Mouse (Mus musculus): ENCODE measurements around the gene Bcl3. TPM values are rescaled to one million over a fixed set of nuclear protein-coding genes. Genes with fewer than 3 reads are reported as not detected.

Gene Bcl3
- 0.42 and 0.53 TPM in 2 replicates for polyA plus RNA-seq (2012; rRNA removed)

DNA sequence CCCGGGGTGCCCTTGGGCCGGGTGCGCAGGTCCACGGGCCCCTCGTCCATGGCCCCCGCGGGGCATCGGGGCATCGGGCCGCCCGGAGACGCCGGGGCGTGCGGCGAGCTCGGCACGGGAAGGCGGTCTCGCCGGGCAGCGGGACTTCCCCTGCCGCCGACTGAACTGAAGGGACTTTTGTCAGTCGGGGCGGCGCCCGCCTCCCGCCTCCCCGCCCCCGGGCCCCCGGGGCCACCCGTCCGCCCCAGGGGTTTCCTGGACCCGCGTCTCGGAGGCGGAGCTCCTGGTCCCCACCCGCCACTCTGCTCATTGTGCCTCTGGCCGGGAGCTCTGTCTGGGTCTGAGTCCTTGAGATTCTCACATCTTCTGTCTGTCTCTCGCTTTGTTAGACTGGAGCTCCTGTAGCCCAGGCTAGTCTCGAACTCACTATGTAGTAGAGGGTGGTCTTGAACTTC lies at the start of gene Bcl3:
Gene Bcl3 (minus strand): TSS at position 167 of the 455 bp plus-strand sequence.
- H3K27ac ChIP-seq (ENCODE audit: insufficient read depth, low read length), result 0 out of 2 replicates have a peak within 1 kb of the TSS, but pooled peaks have one; percentile 10
- no peaks in the 10 kb centered on the region for H3K4me1 ChIP-seq (ENCODE audit: control insufficient read depth, insufficient read depth, low read length)
- no peak for TF ChIP-seq CTCF (IDR thresholded peaks at IDR 0.05; ENCODE audit: extremely low read depth, insufficient read depth, low read length)
- TF ChIP-seq POLR2A (IDR thresholded peaks at IDR 0.05; ENCODE audit: extremely low read depth, insufficient read depth, low read length), result no peak
- H3K4me3 ChIP-seq (ENCODE audit: insufficient read depth, low read length), result no peak within 1 kb of the TSS

DNA sequence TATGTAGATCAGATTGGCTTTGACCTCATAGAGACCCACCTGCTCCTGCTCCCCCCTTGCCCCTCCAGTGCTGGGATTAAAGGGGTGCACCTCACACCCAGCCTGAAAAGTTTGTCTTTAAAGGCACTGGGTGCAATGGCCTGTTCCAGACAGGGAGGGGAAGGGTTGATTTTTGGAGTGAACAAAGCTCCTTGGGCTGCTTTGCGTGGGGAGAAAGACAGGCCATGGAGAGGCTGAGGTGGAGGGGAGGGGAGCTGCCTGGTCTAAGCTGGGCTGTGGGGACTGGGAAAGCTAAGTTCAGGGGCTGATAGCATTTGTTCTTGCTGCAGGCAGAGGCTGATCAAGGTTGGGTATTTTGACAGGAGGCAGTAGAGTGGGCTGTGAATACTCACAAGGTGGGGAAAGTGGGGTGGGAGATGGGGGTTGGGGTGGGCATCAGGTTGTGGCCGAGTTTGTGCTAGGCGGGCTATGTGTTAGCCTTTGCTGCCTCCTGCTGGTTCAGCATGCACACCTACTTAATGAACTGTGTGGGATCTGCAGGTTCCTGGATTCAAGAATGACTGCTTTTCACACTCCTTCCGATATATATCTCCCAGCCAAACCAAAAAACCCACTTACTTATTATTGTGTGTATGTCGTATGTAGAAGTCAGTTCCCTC lies 49.5 kb upstream of the Bcl3 start:
- H3K4me1 ChIP-seq (ENCODE audit: control insufficient read depth, insufficient read depth, low read length), result no peaks in the 10 kb centered on the region; the same call in 1 of the 2 replicates
- H3K27ac ChIP-seq (ENCODE audit: insufficient read depth, low read length), result no peak overlapping the region
- peak; percentile 55 for TF ChIP-seq CTCF (IDR thresholded peaks at IDR 0.05; ENCODE audit: extremely low read depth, insufficient read depth, low read length)
- no peak for TF ChIP-seq POLR2A (IDR thresholded peaks at IDR 0.05; ENCODE audit: extremely low read depth, insufficient read depth, low read length)
- H3K4me3 ChIP-seq (ENCODE audit: insufficient read depth, low read length), result no peak overlapping the region

- Histone ChIP-seq H3K4me1 (ENCODE audit: control insufficient read depth, insufficient read depth, low read length) (no peaks in the 10 kb centered on the region; the same call in 1 of the 2 replicates), H3K4me3 (ENCODE audit: insufficient read depth, low read length) (no peak overlapping the region), H3K27ac (ENCODE audit: insufficient read depth, low read length) (no peak overlapping the region)
- TF ChIP-seq POLR2A (IDR thresholded peaks at IDR 0.05; ENCODE audit: extremely low read depth, insufficient read depth, low read length), result no peak
- no peak for TF ChIP-seq CTCF (IDR thresholded peaks at IDR 0.05; ENCODE audit: extremely low read depth, insufficient read depth, low read length)
Observed at GRCm38 (mm10) chr7:19871137-19871621, 48.6 kb upstream of the Bcl3 start.

DNA sequence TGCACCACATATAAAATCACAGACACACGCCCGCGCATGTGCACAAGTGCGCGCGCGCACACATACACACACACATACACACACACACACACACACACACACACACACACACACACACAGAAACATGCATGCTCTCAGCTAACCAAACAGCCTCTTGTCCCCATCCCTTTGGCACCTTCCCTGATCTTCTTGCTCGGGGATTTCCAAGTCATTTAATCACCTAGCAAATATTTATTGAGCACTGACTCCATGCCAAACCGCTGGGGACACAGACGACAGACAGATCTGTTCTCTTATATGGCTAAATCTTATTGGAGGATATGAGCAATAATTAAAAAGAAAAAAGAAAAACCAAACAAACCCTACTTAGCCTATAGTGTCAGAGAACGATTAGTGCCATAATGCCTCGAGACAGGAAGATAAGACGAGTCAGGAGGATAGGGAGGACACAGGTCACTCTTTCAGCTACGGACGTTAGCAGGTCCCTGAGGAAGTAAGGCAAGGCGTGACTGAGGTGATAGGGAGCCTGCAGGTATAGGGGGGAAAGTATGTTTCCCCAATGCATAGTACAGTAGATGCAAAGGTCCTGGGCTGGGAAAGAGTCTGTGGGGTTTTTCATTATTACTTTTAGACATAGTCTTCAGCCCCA lies 45.3 kb upstream of the Bcl3 start:
- H3K4me1 ChIP-seq (ENCODE audit: control insufficient read depth, insufficient read depth, low read length), result no peaks in the 10 kb centered on the region
- TF ChIP-seq POLR2A (IDR thresholded peaks at IDR 0.05; ENCODE audit: extremely low read depth, insufficient read depth, low read length) (no peak), CTCF (IDR thresholded peaks at IDR 0.05; ENCODE audit: extremely low read depth, insufficient read depth, low read length) (no peak)

DNA sequence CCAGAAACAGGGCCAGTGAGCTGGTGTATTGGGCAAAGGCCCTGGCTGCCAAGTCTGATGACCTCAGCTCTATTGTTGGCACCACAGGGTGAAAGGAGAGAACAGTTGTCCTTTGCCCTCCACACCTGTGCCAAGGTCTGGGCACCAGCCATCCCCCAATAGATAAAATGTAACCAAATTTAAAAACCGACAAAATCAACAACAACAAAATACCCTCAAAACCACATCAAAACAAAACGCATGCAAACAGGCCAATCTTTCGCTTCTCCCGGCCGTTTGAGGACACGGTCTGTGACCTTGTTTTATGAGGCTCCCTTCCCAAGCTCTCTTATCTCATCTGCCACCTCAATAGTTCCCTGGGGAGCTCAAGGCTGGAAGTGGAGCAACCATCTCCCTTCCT lies 43.9 kb upstream of the Bcl3 start:
- no peaks in the 10 kb centered on the region for H3K4me1 ChIP-seq (ENCODE audit: control insufficient read depth, insufficient read depth, low read length)
- no peak overlapping the region for H3K4me3 ChIP-seq (ENCODE audit: insufficient read depth, low read length)
- H3K27ac ChIP-seq (ENCODE audit: insufficient read depth, low read length), result no peak overlapping the region
- TF ChIP-seq POLR2A (IDR thresholded peaks at IDR 0.05; ENCODE audit: extremely low read depth, insufficient read depth, low read length) (no peak), CTCF (IDR thresholded peaks at IDR 0.05; ENCODE audit: extremely low read depth, insufficient read depth, low read length) (no peak)

More for the DNA sequence above, 45.3 kb upstream of the Bcl3 start:
- no peak overlapping the region for H3K27ac ChIP-seq (ENCODE audit: insufficient read depth, low read length)
- H3K4me3 ChIP-seq (ENCODE audit: insufficient read depth, low read length), result no peak overlapping the region

GRCm38 (mm10) chr7:19865246-19866036 lies 42.9 kb upstream of the Bcl3 start:
- TF ChIP-seq POLR2A (IDR thresholded peaks at IDR 0.05; ENCODE audit: extremely low read depth, insufficient read depth, low read length) (no peak), CTCF (IDR thresholded peaks at IDR 0.05; ENCODE audit: extremely low read depth, insufficient read depth, low read length) (no peak)
- H3K27ac ChIP-seq (ENCODE audit: insufficient read depth, low read length), result no peak overlapping the region
- H3K4me1 ChIP-seq (ENCODE audit: control insufficient read depth, insufficient read depth, low read length), result no peaks in the 10 kb centered on the region
- no peak overlapping the region for H3K4me3 ChIP-seq (ENCODE audit: insufficient read depth, low read length)

DNA sequence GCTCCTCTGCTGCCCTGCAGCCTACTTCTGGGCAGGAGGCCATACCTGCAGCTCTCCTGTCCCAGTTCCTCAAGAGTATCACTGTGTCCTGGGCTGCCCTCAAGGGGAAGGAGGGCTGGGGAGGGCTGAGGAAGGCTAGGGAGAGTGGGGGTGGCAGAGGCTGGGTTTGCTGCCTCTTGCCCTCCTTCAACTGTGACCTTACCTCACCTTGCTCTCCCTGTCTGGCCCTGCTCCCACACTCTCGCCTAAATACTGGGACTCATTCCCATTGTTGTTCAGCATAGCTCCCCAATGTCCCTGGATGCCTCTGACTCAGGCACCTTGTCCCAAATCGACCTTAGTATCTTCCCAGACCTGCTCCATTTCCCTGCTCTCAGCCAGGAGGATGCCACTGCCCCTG lies 41.7 kb upstream of the Bcl3 start:
- H3K27ac ChIP-seq (ENCODE audit: insufficient read depth, low read length), result no peak overlapping the region
- H3K4me1 ChIP-seq (ENCODE audit: control insufficient read depth, insufficient read depth, low read length), result no peaks in the 10 kb centered on the region
- no peak for TF ChIP-seq POLR2A (IDR thresholded peaks at IDR 0.05; ENCODE audit: extremely low read depth, insufficient read depth, low read length)
- TF ChIP-seq CTCF (IDR thresholded peaks at IDR 0.05; ENCODE audit: extremely low read depth, insufficient read depth, low read length), result no peak
- no peak overlapping the region for H3K4me3 ChIP-seq (ENCODE audit: insufficient read depth, low read length)

GRCm38 (mm10) chr7:19861199-19861598 lies 38.6 kb upstream of the Bcl3 start, which contains the start of gene Ceacam16:
Gene Ceacam16, minus strand, starts transcription at chr7:19861299.
- no peaks in the 10 kb centered on the region for H3K4me1 ChIP-seq (ENCODE audit: control insufficient read depth, insufficient read depth, low read length)
- TF ChIP-seq POLR2A (IDR thresholded peaks at IDR 0.05; ENCODE audit: extremely low read depth, insufficient read depth, low read length) (no peak), CTCF (IDR thresholded peaks at IDR 0.05; ENCODE audit: extremely low read depth, insufficient read depth, low read length) (no peak)
- no peak within 1 kb of the TSS for H3K27ac ChIP-seq (ENCODE audit: insufficient read depth, low read length)
- H3K4me3 ChIP-seq (ENCODE audit: insufficient read depth, low read length), result no peak within 1 kb of the TSS

DNA sequence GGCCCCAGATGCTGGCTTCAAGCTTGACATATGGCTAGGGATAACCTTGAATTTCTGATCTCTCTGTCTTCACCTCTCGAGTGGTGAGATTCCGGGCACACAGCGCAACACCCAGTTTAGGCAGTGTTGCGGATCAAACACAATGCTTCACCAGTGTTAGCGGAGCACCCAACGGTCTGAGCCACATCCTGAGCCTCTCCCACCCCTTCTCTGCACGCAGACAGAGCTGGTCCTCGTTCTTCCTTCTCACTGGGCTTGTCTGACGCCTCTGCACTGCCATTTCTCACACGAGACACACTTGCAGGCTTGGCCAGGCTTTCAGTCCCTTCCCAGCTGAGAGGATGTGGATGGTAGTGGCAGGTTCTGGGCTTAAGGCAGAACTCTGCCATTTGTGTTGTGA lies 37.2 kb upstream of the Bcl3 start:
- H3K27ac ChIP-seq (ENCODE audit: insufficient read depth, low read length), result no peak overlapping the region
- TF ChIP-seq CTCF (IDR thresholded peaks at IDR 0.05; ENCODE audit: extremely low read depth, insufficient read depth, low read length) (no peak), POLR2A (IDR thresholded peaks at IDR 0.05; ENCODE audit: extremely low read depth, insufficient read depth, low read length) (no peak)
- no peaks in the 10 kb centered on the region for H3K4me1 ChIP-seq (ENCODE audit: control insufficient read depth, insufficient read depth, low read length)

More for the DNA sequence above, 37.2 kb upstream of the Bcl3 start:
- no peak overlapping the region for H3K4me3 ChIP-seq (ENCODE audit: insufficient read depth, low read length)

All from cortical plate, adult 2 months (tissue).